Mouse (Mus musculus): ENCODE measurements around the gene Tent5a. TPM values are rescaled to one million over a fixed set of nuclear protein-coding genes. Genes with fewer than 3 reads are reported as not detected.

Gene Tent5a
- 18.4 TPM for polyA plus RNA-seq (2014; fragmentation: Illumina TruSeq; extraction: RNeasy Lipid Tissue Mini Kit (QIAGEN cat#74804); ENCODE audit: low read depth, low replicate concordance)

DNA sequence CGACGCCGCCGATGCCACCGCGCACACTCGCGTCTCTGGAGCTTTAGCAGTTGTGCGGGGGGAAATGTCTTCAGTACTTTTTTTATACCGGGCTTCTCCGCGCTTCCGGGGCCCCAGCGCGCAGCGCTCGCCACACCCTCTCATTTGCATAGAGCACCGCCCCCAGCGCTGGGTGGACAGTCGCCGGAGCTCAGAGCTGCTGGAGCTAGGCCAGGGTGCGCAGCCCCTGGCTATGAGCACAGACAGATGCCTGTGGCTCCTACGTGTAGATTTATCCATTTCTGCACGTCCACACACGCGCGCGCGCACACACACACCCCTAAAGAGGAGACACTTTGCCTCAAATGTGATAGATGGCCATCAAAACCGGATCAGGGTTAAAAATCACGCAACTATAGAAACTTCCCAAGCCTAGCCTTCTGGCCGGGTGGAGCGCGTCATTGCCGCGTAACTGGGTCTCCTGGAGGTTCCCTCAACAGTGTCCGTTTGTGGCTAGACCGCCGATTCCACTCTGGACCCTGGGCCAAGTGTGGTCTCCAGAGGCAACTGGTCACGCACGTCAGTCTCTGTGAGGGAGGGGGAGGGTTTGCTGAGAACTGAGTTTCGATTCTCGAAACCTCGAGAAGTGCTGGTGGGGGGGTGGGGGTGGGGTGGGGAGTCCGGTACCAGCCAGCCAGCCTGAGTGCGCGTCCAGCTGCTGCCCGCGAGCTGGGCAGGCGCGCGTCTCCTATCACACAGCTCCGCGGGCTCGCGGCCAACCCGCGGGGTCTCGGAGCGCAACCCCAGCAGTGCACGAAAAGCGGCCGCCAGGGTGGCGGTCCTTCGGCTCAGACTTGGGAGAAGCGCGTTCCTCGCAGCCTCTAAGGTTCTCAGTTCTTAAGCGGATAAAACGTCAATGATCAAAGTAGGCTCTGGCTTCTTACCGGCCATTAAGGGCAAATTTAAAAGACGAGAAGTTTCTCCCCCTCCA is at the start of gene Tent5a:
Gene Tent5a (minus strand): TSS at position 107 of the 970 bp plus-strand sequence.

DNA sequence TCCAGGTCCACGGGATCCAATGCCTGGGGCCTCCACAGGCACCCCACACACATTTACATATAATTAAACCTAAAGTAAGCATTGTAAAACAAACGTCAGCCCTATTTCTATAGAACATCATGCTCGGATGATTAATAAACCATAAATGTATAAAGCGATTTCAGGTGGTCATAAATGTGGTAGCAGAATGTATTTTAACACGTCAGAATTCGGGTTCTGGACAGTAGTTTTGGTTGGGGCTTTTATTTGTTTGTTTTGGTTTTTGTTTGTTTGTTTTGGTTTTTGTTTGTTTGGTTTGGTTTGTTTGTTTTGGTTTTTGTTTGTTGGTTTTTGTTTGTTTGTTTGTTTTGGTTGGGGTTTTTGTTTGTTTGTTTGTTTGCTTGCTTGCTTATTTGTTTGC is 14.7 kb downstream of the Tent5a start, which contains the start of gene Gm11114:
Gene Gm11114 (plus strand): TSS at position 301 of the 400 bp plus-strand sequence.

Other genes with a start within 250 kb of the Tent5a start
- not detected for gene Gm11114, start 14.6 kb downstream of the Tent5a start, polyA plus RNA-seq (2014; fragmentation: Illumina TruSeq; extraction: RNeasy Lipid Tissue Mini Kit (QIAGEN cat#74804); ENCODE audit: low read depth, low replicate concordance)

Data from adipose tissue, adult 10 weeks (tissue).